Mouse (Mus musculus): Measurements from ENCODE around the gene Anapc11. TPM values are rescaled to one million over a fixed set of nuclear protein-coding genes. Genes with fewer than 3 reads are reported as not detected.
"Not testable (repeated sequence)": the region's sequence is repeated elsewhere in the genome, so short reads cannot be mapped to it uniquely, and the experiment has no call there.

Gene Anapc11
- 100 to 1,000 TPM in 1 of 2 experiments, 10 to 100 TPM in 1; 85.0 to 103 TPM for total RNA-seq (2021)

- peak; percentile 90 to 93 for DNase-seq
Observed at GRCm38 (mm10) chr11:120598283-120598989, at the start of gene Anapc11, which contains the start of gene Alyref. TSS of gene Anapc11 (plus strand) at chr11:120598421. TSS of gene Alyref (minus strand) at chr11:120598365.

- no peak for DNase-seq
Observed at GRCm38 (mm10) chr11:120548786-120549167, 49.4 kb upstream of the Anapc11 start.

GRCm38 (mm10) chr11:120549168-120549945 lies 48.9 kb upstream of the Anapc11 start, which contains the start of gene Mcrip1:
TSS of gene Mcrip1 (minus strand) at chr11:120549727.
- DNase-seq = peak; percentile 89 to 92

GRCm38 (mm10) chr11:120549986-120550809 lies 48.0 kb upstream of the Anapc11 start:
- no peak for DNase-seq

- DNase-seq = no peak
Observed at GRCm38 (mm10) chr11:120550810-120551440, 47.3 kb upstream of the Anapc11 start, which contains the start of gene Ppp1r27. TSS of gene Ppp1r27 (minus strand) at chr11:120551132.

GRCm38 (mm10) chr11:120552736-120553135 lies 45.5 kb upstream of the Anapc11 start:
- no peak for DNase-seq

- DNase-seq = no peak
Observed at GRCm38 (mm10) chr11:120554834-120555233, 43.4 kb upstream of the Anapc11 start.

GRCm38 (mm10) chr11:120555260-120555659 lies 43.0 kb upstream of the Anapc11 start:
- DNase-seq = no peak

GRCm38 (mm10) chr11:120558843-120559242 lies 39.4 kb upstream of the Anapc11 start:
- not testable (repeated sequence) for DNase-seq

GRCm38 (mm10) chr11:120560952-120561728 lies 37.1 kb upstream of the Anapc11 start:
- DNase-seq = no peak

- DNase-seq = no peak
Observed at GRCm38 (mm10) chr11:120562949-120563348, 35.3 kb upstream of the Anapc11 start.

GRCm38 (mm10) chr11:120565114-120565513 lies 33.1 kb upstream of the Anapc11 start:
- no peak for DNase-seq

- no peak for DNase-seq
Observed at GRCm38 (mm10) chr11:120568324-120568723, 29.9 kb upstream of the Anapc11 start.

- no peak for DNase-seq
Observed at GRCm38 (mm10) chr11:120571122-120571521, 27.1 kb upstream of the Anapc11 start.

- no peak for DNase-seq
Observed at GRCm38 (mm10) chr11:120571754-120572416, 26.3 kb upstream of the Anapc11 start.

- DNase-seq = no peak
Observed at GRCm38 (mm10) chr11:120572417-120572751, 25.8 kb upstream of the Anapc11 start.

GRCm38 (mm10) chr11:120572752-120573584 lies 25.3 kb upstream of the Anapc11 start, which contains the start of gene P4hb:
TSS of gene P4hb (minus strand) at chr11:120573253.
- peak; percentile 100 for DNase-seq

- DNase-seq = no peak
Observed at GRCm38 (mm10) chr11:120573585-120574277, 24.5 kb upstream of the Anapc11 start.

GRCm38 (mm10) chr11:120574278-120574600 lies 24.0 kb upstream of the Anapc11 start:
- no peak for DNase-seq
